ENCODE assay signal across 8 mouse cellular contexts in the genomic region with DNA sequence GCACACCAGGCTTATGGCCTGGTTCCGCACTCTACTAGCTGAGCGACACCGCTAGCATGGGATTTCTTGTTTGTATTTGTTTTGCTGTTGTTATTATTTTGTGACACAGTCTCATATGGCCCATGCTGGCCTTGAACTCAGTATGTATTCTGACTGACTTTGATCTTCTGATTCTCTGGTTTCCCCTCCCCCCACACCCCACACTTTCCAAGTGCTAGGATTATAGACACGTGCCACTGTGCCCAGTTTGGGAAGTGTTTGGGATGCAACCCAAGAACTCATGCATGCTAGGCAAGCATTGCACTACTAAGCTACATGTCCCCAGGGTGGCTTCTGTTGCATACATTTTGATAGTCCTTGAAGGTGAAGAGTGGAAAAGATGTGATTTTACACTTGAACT. TPM values are rescaled to one million over a fixed set of nuclear protein-coding genes. Genes with fewer than 3 reads are reported as not detected.
A peak's percentile ranks its signal among the peaks of the same experiment; 100 is the strongest.
DNase-seq lines count a peak whose midpoint lies in the region; ATAC-seq and TF ChIP-seq lines count a peak whose summit lies in the region.

No protein-coding gene starts in this region.

- H3K9ac ChIP-seq in intestine, embryonic 16.5 days (ENCODE audit: low read depth, low read length): peak overlapping the region; percentile 99; the same call in 1 of the 2 replicates
- peak overlapping the region; percentile 95 for H3K9ac ChIP-seq in neural tube, embryonic 13.5 days

- 73% methylated on average over 4 of the region's 4 CpGs for WGBS in intestine, embryonic 16.5 days
- WGBS in neural tube, embryonic 13.5 days: 84% methylated on average over 4 of the region's 4 CpGs

- H3K4me2 ChIP-seq in intestine, embryonic 16.5 days (ENCODE audit: low read depth, low read length): peak overlapping the region; percentile 79
- H3K4me2 ChIP-seq in neural tube, embryonic 13.5 days: peak overlapping the region; percentile 72

- no peak overlapping the region for H3K27ac ChIP-seq in testis, adult 2 months (ENCODE audit: control insufficient read depth, insufficient read depth, low read depth, low read length)
- H3K27ac ChIP-seq in intestine, embryonic 16.5 days (ENCODE audit: low read length): no peak overlapping the region
- H3K27ac ChIP-seq in neural tube, embryonic 13.5 days (replicated peaks): no peak overlapping the region; the same call in 1 of the 2 replicates

- ATAC-seq in intestine, embryonic 16.5 days: no peak
- ATAC-seq in neural tube, embryonic 13.5 days (ENCODE audit: low read depth): no peak

- H3K4me3 ChIP-seq in testis, adult 2 months (ENCODE audit: control insufficient read depth, low read depth, low read length): peak overlapping the region; percentile 98
- H3K4me3 ChIP-seq in intestine, embryonic 16.5 days (ENCODE audit: low read length): peak overlapping the region; percentile 90
- peak overlapping the region; percentile 88 for H3K4me3 ChIP-seq in neural tube, embryonic 13.5 days

- DNase-seq in cerebellum, adult 18-20 months: peak; percentile 3 to 13
- no peak for DNase-seq in cerebellum, postnatal 4 days (ENCODE audit: low spot score in 2 of 2)
- DNase-seq in testis, postnatal 14 days (ENCODE audit: low spot score): no peak
- DNase-seq in layer of hippocampus, adult 8-10 months (ENCODE audit: low spot score in 2 of 2): no peak
- no peak for DNase-seq in natural killer cell, adult 2 months (ENCODE audit: low spot score in 2 of 2)

- H3K9me3 ChIP-seq in intestine, embryonic 16.5 days (ENCODE audit: control insufficient read depth, low read length): no peaks in the 10 kb centered on the region
- H3K9me3 ChIP-seq in neural tube, embryonic 13.5 days: no peaks in the 10 kb centered on the region

- no peak for TF ChIP-seq POLR2A in testis, adult 2 months (IDR thresholded peaks at IDR 0.05; ENCODE audit: control insufficient read depth, low read depth, low read length)

- peaks cover 5% of the 10 kb centered on the region; the same call in 1 of the 2 replicates for H3K4me1 ChIP-seq in testis, adult 2 months (ENCODE audit: control insufficient read depth, insufficient read depth, low read length)
- peaks cover 8% of the 10 kb centered on the region for H3K4me1 ChIP-seq in intestine, embryonic 16.5 days (ENCODE audit: control insufficient read depth, insufficient read depth, low read length)
- H3K4me1 ChIP-seq in neural tube, embryonic 13.5 days (replicated peaks): peaks cover 18% of the 10 kb centered on the region

- TF ChIP-seq CTCF in testis, adult 2 months (IDR thresholded peaks at IDR 0.05; ENCODE audit: control insufficient read depth, insufficient read depth, insufficient replicate concordance, low read depth, low read length): no peak

- H3K27me3 ChIP-seq in testis, adult 2 months (ENCODE audit: control insufficient read depth, insufficient read depth, low read length): no peaks in the 10 kb centered on the region
- no peaks in the 10 kb centered on the region for H3K27me3 ChIP-seq in intestine, embryonic 16.5 days (replicated peaks; ENCODE audit: control insufficient read depth, insufficient read depth, low read length)
- H3K27me3 ChIP-seq in neural tube, embryonic 13.5 days: no peaks in the 10 kb centered on the region

- H3K36me3 ChIP-seq in testis, adult 2 months (ENCODE audit: control insufficient read depth, insufficient read depth, low read length): no peaks in the 10 kb centered on the region
- H3K36me3 ChIP-seq in intestine, embryonic 16.5 days (ENCODE audit: control insufficient read depth, insufficient read depth, low read length): no peaks in the 10 kb centered on the region
- H3K36me3 ChIP-seq in neural tube, embryonic 13.5 days: peaks cover 19% of the 10 kb centered on the region; the same call in 1 of the 2 replicates

RNA-seq across cellular contexts. Expression of gene Slc35f5, which starts 1.4 kb away (rescaled TPM):
- 12.7 and 19.4 TPM in 2 replicates for polyA plus RNA-seq in testis, adult 2 months (2012; rRNA removed)
- polyA plus RNA-seq in intestine, embryonic 16.5 days (2015; fragmentation: Nextera tagmentation; extraction: Ambion mirVana): 49.1 and 53.0 TPM in 2 replicates
- 26.1 and 30.2 TPM in 2 replicates for polyA plus RNA-seq in neural tube, embryonic 13.5 days (2015; fragmentation: Nextera tagmentation; extraction: Ambion mirVana)
- 10 to 100 TPM; 24.2 to 30.2 (median 28.3) TPM for total RNA-seq in layer of hippocampus, adult 8-10 months (2022)

Comparison
In these comparisons a context has a peak if more than half of its experiments do, and no peak if none do; other contexts are left out.
1. DNase-seq: peak in cerebellum, adult 18-20 months (2 of 2); none in cerebellum, postnatal 4 days (0 of 2), testis, postnatal 14 days (single experiment), layer of hippocampus, adult 8-10 months (0 of 2) and natural killer cell, adult 2 months (0 of 2).
2. Peak in every context shown above with its lines, with median percentiles within 50 percentile points of each other: H3K4me3 ChIP-seq.